ENCODE assay signal across 33 mouse cellular contexts in genomic region chr10:19374311-19374710, GRCm38 (mm10). TPM values are rescaled to one million over a fixed set of nuclear protein-coding genes. Genes with fewer than 3 reads are reported as not detected.
DNase-seq lines count a peak whose midpoint lies in the region; ATAC-seq and TF ChIP-seq lines count a peak whose summit lies in the region.
"Had no signal": no experiment of that assay in that cellular context is flagged by ENCODE, and none has a peak within 500 bp of the region (broad histone marks: within the 10 kb centered on the region; RNA-seq: fewer than 3 reads in every experiment).

No protein-coding gene starts in this region.

- peaks cover 15% of the 10 kb centered on the region for H3K27me3 ChIP-seq in hindbrain, embryonic 10.5 days (ENCODE audit: insufficient read depth, poor library complexity, severe bottlenecking)
- no peaks in the 10 kb centered on the region; the same call in 1 of the 2 replicates for H3K27me3 ChIP-seq in hindbrain, embryonic 11.5 days (ENCODE audit: control insufficient read depth, insufficient read depth, low read length)
- no peaks in the 10 kb centered on the region for H3K27me3 ChIP-seq in thymus, adult 2 months (ENCODE audit: control insufficient read depth, insufficient read depth, low read length)
- H3K27me3 ChIP-seq: CH12.LX; embryonic facial prominence, embryonic 13.5 days; Patski had no signal

- peak; percentile 65 to 80 for DNase-seq in cerebellum, postnatal 10 days
- DNase-seq in cerebellum, postnatal 4 days (ENCODE audit: low spot score in 2 of 2): no peak
- no peak for DNase-seq in hindbrain, embryonic 10.5 days (ENCODE audit: low spot score)
- no peak for DNase-seq in hindbrain, embryonic 11.5 days (ENCODE audit: low spot score)
- DNase-seq in left cerebral cortex, postnatal 4 days: peak; percentile 49
- no peak for DNase-seq in left cerebral cortex, adult 8-10 months (ENCODE audit: low spot score in 2 of 2)
- no peak for DNase-seq in thymus, adult 2 months
- DNase-seq in thymus, postnatal 14 days: no peak
- DNase-seq: adrenal gland, postnatal 10 days; adrenal gland, postnatal 36 days; B cell, adult 2 months; embryo, embryonic 11 days; gastrocnemius, postnatal 14 days; kidney, adult 2 months had no signal

- H3K36me3 ChIP-seq in hindbrain, embryonic 10.5 days: no peaks in the 10 kb centered on the region; the same call in 1 of the 2 replicates
- no peaks in the 10 kb centered on the region for H3K36me3 ChIP-seq in hindbrain, embryonic 11.5 days (ENCODE audit: control insufficient read depth, insufficient read depth, low read length)
- H3K36me3 ChIP-seq in thymus, adult 2 months (ENCODE audit: control insufficient read depth, insufficient read depth, low read length): no peaks in the 10 kb centered on the region
- H3K36me3 ChIP-seq: embryonic facial prominence, embryonic 10.5 days; embryonic facial prominence, embryonic 13.5 days; forebrain, embryonic 15.5 days; G1E had no signal

- H3K4me1 ChIP-seq in hindbrain, embryonic 10.5 days (replicated peaks): peaks cover 28% of the 10 kb centered on the region
- H3K4me1 ChIP-seq in hindbrain, embryonic 11.5 days (replicated peaks; ENCODE audit: control insufficient read depth, insufficient read depth, low read length): no peaks in the 10 kb centered on the region
- peaks cover 20% of the 10 kb centered on the region for H3K4me1 ChIP-seq in thymus, adult 2 months (replicated peaks; ENCODE audit: control insufficient read depth, insufficient read depth, low read length)
- H3K4me1 ChIP-seq: embryonic facial prominence, embryonic 10.5 days; embryonic facial prominence, embryonic 13.5 days had no signal

- TF ChIP-seq POLR2A in thymus, adult 2 months (IDR thresholded peaks at IDR 0.05; ENCODE audit: control insufficient read depth, extremely low read depth, insufficient read depth, low read length, poor library complexity): no peak

- WGBS in hindbrain, embryonic 10.5 days: 73% methylated on average over 3 of the region's 3 CpGs
- 72% methylated on average over 3 of the region's 3 CpGs for WGBS in hindbrain, embryonic 11.5 days
- WGBS in thymus, adult 2 months: 90% methylated on average over 3 of the region's 3 CpGs

- peaks cover 4% of the 10 kb centered on the region for H3K9me3 ChIP-seq in hindbrain, embryonic 10.5 days
- no peaks in the 10 kb centered on the region for H3K9me3 ChIP-seq in hindbrain, embryonic 11.5 days (ENCODE audit: control insufficient read depth, low read length)
- H3K9me3 ChIP-seq: G1E had no signal

- intact Hi-C loops in left cerebral cortex, postnatal 4 days (cut with DNase I): no loop called here

- H3K27ac ChIP-seq in hindbrain, embryonic 10.5 days: peak overlapping the region; percentile 54; the same call in 1 of the 2 replicates
- no peak overlapping the region for H3K27ac ChIP-seq in hindbrain, embryonic 11.5 days (ENCODE audit: low read depth, low read length)
- H3K27ac ChIP-seq in thymus, adult 2 months (ENCODE audit: control insufficient read depth, insufficient read depth, low read length): peak overlapping the region; percentile 54; the same call in 1 of the 2 replicates
- H3K27ac ChIP-seq: embryonic facial prominence, embryonic 10.5 days; embryonic facial prominence, embryonic 13.5 days; forebrain, embryonic 15.5 days had no signal

- ATAC-seq in hindbrain, embryonic 11.5 days (ENCODE audit: low FRiP score): no peak
- ATAC-seq: intestine, postnatal 0 days; Patski had no signal

- H3K9ac ChIP-seq in hindbrain, embryonic 11.5 days (ENCODE audit: low read depth, low read length): no peak overlapping the region
- H3K9ac ChIP-seq: embryonic facial prominence, embryonic 13.5 days; forebrain, embryonic 15.5 days had no signal

- TF ChIP-seq CTCF in thymus, adult 2 months (IDR thresholded peaks at IDR 0.05; ENCODE audit: borderline replicate concordance, control insufficient read depth, extremely low read depth, insufficient read depth, low read length, poor library complexity): no peak

- no peak overlapping the region for H3K4me2 ChIP-seq in hindbrain, embryonic 11.5 days (replicated peaks; ENCODE audit: low read depth, low read length)
- H3K4me2 ChIP-seq: embryonic facial prominence, embryonic 13.5 days; forebrain, embryonic 15.5 days; heart, embryonic 11.5 days had no signal

- H3K4me3 ChIP-seq in hindbrain, embryonic 10.5 days: no peak overlapping the region
- no peak overlapping the region for H3K4me3 ChIP-seq in hindbrain, embryonic 11.5 days (ENCODE audit: low read depth, low read length)
- H3K4me3 ChIP-seq in thymus, adult 2 months (ENCODE audit: control insufficient read depth, insufficient read depth, low read length): no peak overlapping the region
- H3K4me3 ChIP-seq: embryonic facial prominence, embryonic 10.5 days; embryonic facial prominence, embryonic 13.5 days; erythroblast, embryonic 14.5 days; forebrain, embryonic 15.5 days had no signal

RNA-seq across cellular contexts. Expression of gene Olig3, which starts 18.0 kb away (rescaled TPM):
- polyA plus RNA-seq in hindbrain, embryonic 10.5 days (2016; fragmentation: Nextera tagmentation; extraction: Ambion mirVana): 82.0 and 99.1 TPM in 2 replicates
- 46.6 and 58.5 TPM in 2 replicates for polyA plus RNA-seq in hindbrain, embryonic 11.5 days (2014; fragmentation: Nextera tagmentation; extraction: Ambion mirVana)
- total RNA-seq in left cerebral cortex, postnatal 4 days (2021): not detected
- total RNA-seq in left cerebral cortex, adult 8-10 months (2022): not detected
- 3.9 and 4.3 TPM in 2 replicates for polyA plus RNA-seq in thymus, adult 2 months (2012; rRNA removed)
- total RNA-seq: adrenal gland, adult 18-20 months; adrenal gland, postnatal 10 days; adrenal gland, postnatal 36 days; CH12.LX; gastrocnemius, adult 18-20 months; gastrocnemius, postnatal 14 days; gastrocnemius, postnatal 4 days; heart, adult 8-10 months; heart, postnatal 25 days; hematopoietic stem cell, adult 5-6 weeks had no signal
- polyA plus RNA-seq: cortical plate, adult 2 months; erythroblast, embryonic 14.5 days; G1E; heart, embryonic 14.5 days; heart, postnatal 0 days; intestine, embryonic 14.5 days; intestine, postnatal 0 days; kidney, adult 2 months had no signal

Comparison
In these comparisons a context has a peak if more than half of its experiments do, and no peak if none do; other contexts are left out.
1. DNase-seq: peak in cerebellum, postnatal 10 days (2 of 2) and left cerebral cortex, postnatal 4 days (single experiment); none in cerebellum, postnatal 4 days (0 of 2), hindbrain, embryonic 10.5 days (single experiment), hindbrain, embryonic 11.5 days (single experiment), left cerebral cortex, adult 8-10 months (0 of 2), thymus, adult 2 months (single experiment) and thymus, postnatal 14 days (single experiment).